Mouse (Mus musculus) thymus, adult 2 months (tissue): ENCODE data around the gene Tmem238. TPM values are rescaled to one million over a fixed set of nuclear protein-coding genes. Genes with fewer than 3 reads are reported as not detected.

Source experiments
- DNase-seq: peaks from one replicate; pipeline ENCODE4 v3.0.0; 2021
- H3K27ac ChIP-seq: fragments of 200-500 bp; 2 replicates; pipeline ENCODE4 v1.5.1; 2012; ENCODE audit warnings: low read length, control low read depth; ENCODE audit not compliant: control insufficient read depth, insufficient read depth
- H3K27me3 ChIP-seq: fragments of 200-500 bp; 2 replicates; pipeline ENCODE4 v1.6.1; 2012; ENCODE audit warnings: mild to moderate bottlenecking, low read length, moderate library complexity, mixed read lengths; ENCODE audit not compliant: control insufficient read depth, insufficient read depth
- H3K36me3 ChIP-seq: fragments of 200-500 bp; 2 replicates; pipeline ENCODE4 v1.6.1; 2012; ENCODE audit warnings: mild to moderate bottlenecking, low read length, moderate library complexity; ENCODE audit not compliant: control insufficient read depth, insufficient read depth
- H3K4me1 ChIP-seq: fragments of 200-500 bp; replicated peaks from 2 replicates; pipeline ENCODE4 v1.6.1; 2012; ENCODE audit warnings: low read length; ENCODE audit not compliant: control insufficient read depth, insufficient read depth
- H3K4me3 ChIP-seq: fragments of 200-500 bp; 2 replicates; pipeline ENCODE4 v1.5.1; 2012; ENCODE audit warnings: mild to moderate bottlenecking, low read length, control low read depth, moderate library complexity; ENCODE audit not compliant: control insufficient read depth, insufficient read depth
- CTCF ChIP-seq: fragments of 200-500 bp; IDR thresholded peaks from 2 replicates; pipeline ENCODE4 v1.5.1; 2012; ENCODE audit warnings: mild to moderate bottlenecking, control low read depth, low read length, moderate library complexity, borderline replicate concordance; ENCODE audit not compliant: control insufficient read depth, poor library complexity, insufficient read depth; ENCODE audit errors: extremely low read depth
- POLR2A ChIP-seq: fragments of 200-500 bp; IDR thresholded peaks from 2 replicates; pipeline ENCODE4 v1.6.1; 2012; ENCODE audit warnings: mild to moderate bottlenecking, low read length, control low read depth, moderate library complexity; ENCODE audit not compliant: control insufficient read depth, poor library complexity, insufficient read depth; ENCODE audit errors: extremely low read depth
- WGBS: fragments of 180-500 bp; shearing (Covaris S2); methylation state at CpG from one replicate; pipeline ENCODE4 v1.1.7; 2018; 5-methylcytosine and 5-hydroxymethylcytosine counted together
- polyA plus RNA-seq: library from polyadenylated mRNA; depleted of rRNA; stranded (reverse); fragments of >200 nt; gene quantifications from 2 replicates; pipeline ENCODE4 v1.2.3, GENCODE M21; 2012; rRNA removed

The Tmem238 gene
- polyA plus RNA-seq, 1 experiment: 18.1 TPM

DNA sequence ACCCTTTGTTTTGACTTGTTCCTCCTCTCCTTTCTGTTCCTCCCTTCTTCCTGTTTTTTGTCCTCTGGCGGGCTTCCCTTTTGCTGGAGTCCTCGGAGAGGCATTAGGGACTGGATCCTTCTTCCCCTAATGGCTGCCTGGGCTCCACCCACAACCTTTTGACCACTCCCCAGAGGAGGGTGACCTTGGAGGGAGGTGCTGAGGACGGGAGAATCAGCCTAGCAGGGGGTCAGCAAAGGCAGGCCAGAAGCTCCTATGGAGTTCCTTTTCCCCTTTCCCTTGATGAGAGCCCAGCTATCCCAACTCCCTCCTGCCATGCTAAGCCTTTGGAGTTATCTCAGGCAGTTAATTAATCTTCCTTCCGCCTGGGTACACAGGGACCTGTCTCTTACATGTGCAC is 48.3 kb downstream of the Tmem238 start:
- no peak for TF ChIP-seq POLR2A
- no peak for TF ChIP-seq CTCF
- H3K4me1 ChIP-seq: peaks cover 16% of the 10 kb centered on the region
- no peaks in the 10 kb centered on the region for H3K36me3 ChIP-seq
- WGBS: 33% methylated on average over 4 of the region's 4 CpGs
- H3K27me3 ChIP-seq: no peaks in the 10 kb centered on the region
- peak overlapping the region; percentile 83 for H3K4me3 ChIP-seq
- DNase-seq: peak; percentile 17
- no peak overlapping the region for H3K27ac ChIP-seq

DNA sequence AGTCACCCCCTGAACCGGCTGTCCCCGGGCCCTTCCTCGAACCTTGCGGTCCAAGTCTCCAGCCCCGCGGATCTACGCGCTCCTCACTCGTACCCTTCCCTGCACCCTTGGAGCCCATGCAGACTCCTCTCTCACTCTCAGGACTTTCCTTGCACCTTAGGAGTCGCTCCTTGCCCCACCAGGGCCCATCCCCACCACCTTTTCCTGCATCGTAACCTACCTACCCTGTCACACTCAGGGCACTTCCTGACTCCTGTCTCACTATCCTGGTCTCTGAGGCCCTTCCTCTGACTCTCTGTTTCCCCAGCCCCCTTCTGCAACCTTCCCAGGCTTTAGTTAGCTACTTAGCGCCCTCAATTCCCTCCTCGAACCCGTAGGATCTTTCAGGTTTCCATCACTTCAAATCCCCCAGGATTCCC is 49.1 kb downstream of the Tmem238 start:
- Histone ChIP-seq H3K27me3 (no peaks in the 10 kb centered on the region), H3K36me3 (no peaks in the 10 kb centered on the region), H3K4me1 (peaks cover 16% of the 10 kb centered on the region), H3K4me3 (peak overlapping the region; percentile 83), H3K27ac (peak overlapping the region; percentile 52; the same call in 1 of the 2 replicates)
- no peak for DNase-seq
- under 1% methylated on average over 14 of the region's 14 CpGs for WGBS
- no peak for TF ChIP-seq POLR2A
- TF ChIP-seq CTCF: no peak

DNA sequence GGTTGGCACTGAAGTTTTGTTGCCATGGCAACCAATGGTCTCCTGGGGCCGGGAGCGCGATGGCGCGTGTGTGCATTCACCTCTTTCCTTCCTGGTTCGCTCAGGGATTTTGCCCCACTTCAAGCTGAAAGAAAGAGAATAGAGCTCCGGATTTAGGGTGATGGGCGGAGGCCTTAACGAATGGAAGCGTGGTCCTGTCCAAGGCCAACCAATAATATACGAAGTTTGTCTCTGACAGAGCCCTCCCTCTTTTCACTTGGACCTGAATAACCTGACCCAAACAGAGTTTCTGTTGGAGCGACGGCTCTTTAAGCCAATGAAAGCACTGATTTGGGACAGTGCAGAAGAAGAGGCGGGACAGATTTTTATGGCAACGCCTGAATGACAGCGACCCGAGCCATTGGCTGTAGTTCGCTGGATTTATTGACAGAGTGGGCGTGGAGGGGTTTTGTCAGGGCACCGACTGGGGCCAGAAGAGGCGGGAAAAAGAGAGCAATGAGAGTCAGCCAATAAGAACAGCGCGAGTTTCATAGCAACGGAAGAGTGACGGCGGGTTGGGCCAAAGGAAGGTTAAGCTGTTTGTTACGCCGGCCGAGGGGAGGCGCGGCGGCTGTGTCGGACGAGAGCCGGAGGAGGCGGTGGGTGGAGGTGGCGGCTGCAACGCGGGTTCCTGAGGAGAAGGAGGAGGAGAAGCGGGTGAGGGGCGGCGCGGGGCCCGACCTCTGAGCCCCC is 49.7 kb downstream of the Tmem238 start, which contains the start of gene Kmt5c:
Gene Kmt5c, plus strand, starts transcription at position 572 of the 732 bp plus-strand sequence.
- no peaks in the 10 kb centered on the region for H3K36me3 ChIP-seq
- peak; percentile 41; the same call in 1 of the 2 replicates for TF ChIP-seq CTCF
- TF ChIP-seq POLR2A: peak; percentile 90
- peak; percentile 97 for DNase-seq
- H3K27me3 ChIP-seq: no peaks in the 10 kb centered on the region
- WGBS: under 1% methylated on average over 40 of the region's 44 CpGs
- H3K4me1 ChIP-seq: peaks cover 16% of the 10 kb centered on the region
- peak within 1 kb of the TSS; percentile 52; the same call in 1 of the 2 replicates for H3K27ac ChIP-seq
- H3K4me3 ChIP-seq: peak within 1 kb of the TSS; percentile 83

DNA sequence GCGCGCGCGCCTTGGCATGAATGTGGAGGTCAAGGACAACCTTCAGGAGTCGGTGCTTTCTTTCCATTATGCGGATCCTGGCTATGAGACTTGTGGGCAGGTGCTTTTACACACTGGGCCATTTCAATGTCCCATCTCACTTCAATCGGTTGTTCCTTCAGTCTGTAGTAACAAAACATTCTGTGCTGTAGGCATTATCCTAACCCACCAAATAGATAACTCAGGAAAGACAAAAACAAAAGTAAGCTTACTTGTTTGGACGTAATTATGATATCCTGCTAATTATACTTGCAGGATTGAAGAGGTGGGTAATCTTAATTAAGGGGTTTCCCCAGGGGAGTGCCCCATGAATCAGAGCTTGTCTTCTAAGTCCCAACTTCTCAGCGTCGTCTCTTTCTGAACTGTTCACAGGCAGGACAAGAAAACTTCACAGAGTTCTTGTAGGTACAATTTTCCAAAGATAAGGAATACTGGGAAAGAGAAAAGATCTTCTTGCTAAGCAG is 50.4 kb downstream of the Tmem238 start:
- H3K36me3 ChIP-seq: no peaks in the 10 kb centered on the region
- H3K27me3 ChIP-seq: no peaks in the 10 kb centered on the region
- peak overlapping the region; percentile 32; the same call in 1 of the 2 replicates for H3K27ac ChIP-seq
- no peak for DNase-seq
- WGBS: 56% methylated on average over 10 of the region's 10 CpGs
- H3K4me1 ChIP-seq: peaks cover 16% of the 10 kb centered on the region
- TF ChIP-seq CTCF (no peak), POLR2A (no peak)
- H3K4me3 ChIP-seq: peak overlapping the region; percentile 31

Other genes starting within 250 kb of the Tmem238 start
- gene Syt5, start 242.1 kb downstream of the Tmem238 start, polyA plus RNA-seq: 0.39 and 0.54 TPM in 2 replicates
- gene Ptprh, start 185.6 kb downstream of the Tmem238 start, polyA plus RNA-seq: 0.11 and 0.15 TPM in 2 replicates
- 103 and 113 TPM in 2 replicates for gene Tmem86b, start 158.2 kb downstream of the Tmem238 start, polyA plus RNA-seq
- gene Ppp6r1, start 130.6 kb downstream of the Tmem238 start, polyA plus RNA-seq: 419 and 475 TPM in 2 replicates
- gene Hspbp1, start 104.6 kb downstream of the Tmem238 start, polyA plus RNA-seq: 53.0 and 55.4 TPM in 2 replicates
- gene Brsk1, start 99.1 kb downstream of the Tmem238 start, polyA plus RNA-seq: 0.71 and 0.84 TPM in 2 replicates
- 2.2 and 3.7 TPM in 2 replicates for gene Tmem150b, start 64.4 kb downstream of the Tmem238 start, polyA plus RNA-seq
- 224 and 250 TPM in 2 replicates for gene Kmt5c, start 49.5 kb downstream of the Tmem238 start, polyA plus RNA-seq
- 36.6 and 47.7 TPM in 2 replicates for gene Cox6b2, start 36.6 kb downstream of the Tmem238 start, polyA plus RNA-seq
- 0.11 TPM in 1 of 2 replicates, not detected in the other for gene Fam71e2, start 18.4 kb downstream of the Tmem238 start, polyA plus RNA-seq
- gene Il11, start 6.8 kb downstream of the Tmem238 start, polyA plus RNA-seq: 0.13 and 0.32 TPM in 2 replicates
- gene Tmem190, start 6.7 kb downstream of the Tmem238 start, polyA plus RNA-seq: not detected in 2 replicates
- gene Rpl28, start 3.2 kb upstream of the Tmem238 start, polyA plus RNA-seq: 367 and 512 TPM in 2 replicates
- 970 and 1,071 TPM in 2 replicates for gene Ube2s, start 22.9 kb upstream of the Tmem238 start, polyA plus RNA-seq
- gene Shisa7, start 55.0 kb upstream of the Tmem238 start, polyA plus RNA-seq: 0.48 and 0.74 TPM in 2 replicates
- gene Isoc2b, start 80.6 kb upstream of the Tmem238 start, polyA plus RNA-seq: 21.8 and 23.6 TPM in 2 replicates
- gene Isoc2a, start 87.5 kb upstream of the Tmem238 start, polyA plus RNA-seq: 20.3 and 20.5 TPM in 2 replicates
- 0.15 and 0.17 TPM in 2 replicates for gene Gm36210, start 116.9 kb upstream of the Tmem238 start, polyA plus RNA-seq
- 40.2 and 51.2 TPM in 2 replicates for gene Zfp628, start 125.6 kb upstream of the Tmem238 start, polyA plus RNA-seq
- gene Nat14, start 132.4 kb upstream of the Tmem238 start, polyA plus RNA-seq: 4.4 and 5.9 TPM in 2 replicates
- 1.0 and 1.1 TPM in 2 replicates for gene Ssc5d, start 136.1 kb upstream of the Tmem238 start, polyA plus RNA-seq
- gene Sbk2, start 174.8 kb upstream of the Tmem238 start, polyA plus RNA-seq: 1.5 and 5.4 TPM in 2 replicates
- 0.36 and 3.7 TPM in 2 replicates for gene Sbk3, start 181.5 kb upstream of the Tmem238 start, polyA plus RNA-seq
- gene Zfp579, start 206.5 kb upstream of the Tmem238 start, polyA plus RNA-seq: 125 and 133 TPM in 2 replicates
- gene Zfp524, start 224.8 kb upstream of the Tmem238 start, polyA plus RNA-seq: 52.2 and 54.6 TPM in 2 replicates
- 79.3 and 85.2 TPM in 2 replicates for gene Fiz1, start 225.0 kb upstream of the Tmem238 start, polyA plus RNA-seq
- gene Gm44973, start 225.8 kb upstream of the Tmem238 start, polyA plus RNA-seq: not detected in 2 replicates
- gene Zfp865, start 230.7 kb upstream of the Tmem238 start, polyA plus RNA-seq: 105 and 120 TPM in 2 replicates
- 0.52 and 0.97 TPM in 2 replicates for gene Ccdc106, start 230.9 kb upstream of the Tmem238 start, polyA plus RNA-seq
- gene 4632433K11Rik, start 244.5 kb upstream of the Tmem238 start, polyA plus RNA-seq: not detected in 2 replicates
- 5.2 and 6.3 TPM in 2 replicates for gene Zfp784, start 248.8 kb upstream of the Tmem238 start, polyA plus RNA-seq